Mouse (Mus musculus): ENCODE results near the gene Clasrp. TPM values are rescaled to one million over a fixed set of nuclear protein-coding genes. Genes with fewer than 3 reads are reported as not detected.

The Clasrp gene
- total and polyA plus RNA-seq, 3 experiments: 34.2 to 153 (median 41.4) TPM

GRCm38 (mm10) chr7:19557982-19558900 lies 46.0 kb downstream of the Clasrp start:
- DNase-seq (ENCODE audit: low spot score) (no peak), ATAC-seq (ENCODE audit: extremely low read depth, insufficient number of reproducible peaks, low FRiP score, poor library complexity, severe bottlenecking) (no peak)
- Histone ChIP-seq H3K9me3 (replicated peaks) (no peaks in the 10 kb centered on the region), H3K4me3 (ENCODE audit: low read depth, low read length) (no peak overlapping the region), H3K27me3 (ENCODE audit: insufficient read depth, low read length) (no peaks in the 10 kb centered on the region), H3K36me3 (replicated peaks) (peaks cover 73% of the 10 kb centered on the region), H3K4me1 (ENCODE audit: insufficient read depth, low read depth, low read length) (peaks cover 61% of the 10 kb centered on the region)
- TF ChIP-seq CTCF (IDR thresholded peaks at IDR 0.05; ENCODE audit: low read depth, low read length): no peak
- no peak for TF ChIP-seq GATA2 (IDR thresholded peaks at IDR 0.05; ENCODE audit: borderline replicate concordance, low read depth, low read length)
- TF ChIP-seq POLR2AphosphoS5 (IDR thresholded peaks at IDR 0.05; ENCODE audit: insufficient replicate concordance, low read depth, low read length): no peak
- no peak for TF ChIP-seq TAL1 (conservative IDR thresholded peaks at IDR 0.05; ENCODE audit: low read depth, low read length)
- no peak for TF ChIP-seq GATA1 (IDR thresholded peaks at IDR 0.05; ENCODE audit: borderline replicate concordance, low read length)

- Histone ChIP-seq H3K9me3 (replicated peaks) (no peaks in the 10 kb centered on the region), H3K4me1 (ENCODE audit: insufficient read depth, low read depth, low read length) (peaks cover 56% of the 10 kb centered on the region), H3K36me3 (replicated peaks) (peaks cover 82% of the 10 kb centered on the region), H3K27me3 (ENCODE audit: insufficient read depth, low read length) (no peaks in the 10 kb centered on the region), H3K4me3 (ENCODE audit: low read depth, low read length) (no peak overlapping the region)
- ATAC-seq (ENCODE audit: extremely low read depth, insufficient number of reproducible peaks, low FRiP score, poor library complexity, severe bottlenecking) (no peak), DNase-seq (ENCODE audit: low spot score) (no peak)
- TF ChIP-seq TAL1 (conservative IDR thresholded peaks at IDR 0.05; ENCODE audit: low read depth, low read length): no peak
- TF ChIP-seq CTCF (IDR thresholded peaks at IDR 0.05; ENCODE audit: low read depth, low read length): no peak
- TF ChIP-seq GATA2 (IDR thresholded peaks at IDR 0.05; ENCODE audit: borderline replicate concordance, low read depth, low read length): no peak
- TF ChIP-seq POLR2AphosphoS5 (IDR thresholded peaks at IDR 0.05; ENCODE audit: insufficient replicate concordance, low read depth, low read length): no peak
- TF ChIP-seq GATA1 (IDR thresholded peaks at IDR 0.05; ENCODE audit: borderline replicate concordance, low read length): no peak
These were observed 47.2 kb downstream of the Clasrp start for GRCm38 (mm10) chr7:19557086-19557485.

- no peaks in the 10 kb centered on the region for H3K9me3 ChIP-seq (replicated peaks)
- DNase-seq (ENCODE audit: low spot score) (no peak), ATAC-seq (ENCODE audit: extremely low read depth, insufficient number of reproducible peaks, low FRiP score, poor library complexity, severe bottlenecking) (no peak)
- H3K27me3 ChIP-seq (ENCODE audit: insufficient read depth, low read length): no peaks in the 10 kb centered on the region
- H3K4me1 ChIP-seq (ENCODE audit: insufficient read depth, low read depth, low read length): peaks cover 38% of the 10 kb centered on the region
- TF ChIP-seq TAL1 (conservative IDR thresholded peaks at IDR 0.05; ENCODE audit: low read depth, low read length): no peak
- H3K36me3 ChIP-seq (replicated peaks): peaks cover 97% of the 10 kb centered on the region
- H3K4me3 ChIP-seq (ENCODE audit: low read depth, low read length): no peak overlapping the region
These were observed 50.1 kb downstream of the Clasrp start for GRCm38 (mm10) chr7:19554168-19554567.

- H3K36me3 ChIP-seq (replicated peaks): peaks cover 97% of the 10 kb centered on the region
- TF ChIP-seq TAL1 (conservative IDR thresholded peaks at IDR 0.05; ENCODE audit: low read depth, low read length): no peak
- no peak for TF ChIP-seq GATA1 (IDR thresholded peaks at IDR 0.05; ENCODE audit: borderline replicate concordance, low read length)
- TF ChIP-seq GATA2 (IDR thresholded peaks at IDR 0.05; ENCODE audit: borderline replicate concordance, low read depth, low read length): no peak
- no peak for TF ChIP-seq CTCF (IDR thresholded peaks at IDR 0.05; ENCODE audit: low read depth, low read length)
- TF ChIP-seq POLR2AphosphoS5 (IDR thresholded peaks at IDR 0.05; ENCODE audit: insufficient replicate concordance, low read depth, low read length): no peak
- H3K9me3 ChIP-seq (replicated peaks): no peaks in the 10 kb centered on the region
- ATAC-seq (ENCODE audit: extremely low read depth, insufficient number of reproducible peaks, low FRiP score, poor library complexity, severe bottlenecking) (no peak), DNase-seq (ENCODE audit: low spot score) (no peak)
- peaks cover 26% of the 10 kb centered on the region for H3K4me1 ChIP-seq (ENCODE audit: insufficient read depth, low read depth, low read length)
- no peak overlapping the region for H3K4me3 ChIP-seq (ENCODE audit: low read depth, low read length)
- no peaks in the 10 kb centered on the region for H3K27me3 ChIP-seq (ENCODE audit: insufficient read depth, low read length)
These were observed 51.8 kb downstream of the Clasrp start for GRCm38 (mm10) chr7:19552443-19552842.

- Histone ChIP-seq H3K4me1 (ENCODE audit: insufficient read depth, low read depth, low read length) (peaks cover 22% of the 10 kb centered on the region), H3K9me3 (replicated peaks) (no peaks in the 10 kb centered on the region), H3K4me3 (ENCODE audit: low read depth, low read length) (no peak overlapping the region), H3K27me3 (ENCODE audit: insufficient read depth, low read length) (no peaks in the 10 kb centered on the region), H3K36me3 (replicated peaks) (peaks cover 97% of the 10 kb centered on the region)
- no peak for TF ChIP-seq GATA1 (IDR thresholded peaks at IDR 0.05; ENCODE audit: borderline replicate concordance, low read length)
- no peak for TF ChIP-seq CTCF (IDR thresholded peaks at IDR 0.05; ENCODE audit: low read depth, low read length)
- TF ChIP-seq TAL1 (conservative IDR thresholded peaks at IDR 0.05; ENCODE audit: low read depth, low read length): no peak
- no peak for TF ChIP-seq POLR2AphosphoS5 (IDR thresholded peaks at IDR 0.05; ENCODE audit: insufficient replicate concordance, low read depth, low read length)
- no peak for TF ChIP-seq GATA2 (IDR thresholded peaks at IDR 0.05; ENCODE audit: borderline replicate concordance, low read depth, low read length)
- ATAC-seq (ENCODE audit: extremely low read depth, insufficient number of reproducible peaks, low FRiP score, poor library complexity, severe bottlenecking) (no peak), DNase-seq (ENCODE audit: low spot score) (no peak)
These were observed 52.7 kb downstream of the Clasrp start for GRCm38 (mm10) chr7:19551634-19552033.

- no peaks in the 10 kb centered on the region for H3K9me3 ChIP-seq (replicated peaks)
- H3K4me1 ChIP-seq (ENCODE audit: insufficient read depth, low read depth, low read length): peaks cover 23% of the 10 kb centered on the region
- H3K36me3 ChIP-seq (replicated peaks): peaks cover 92% of the 10 kb centered on the region
- H3K4me3 ChIP-seq (ENCODE audit: low read depth, low read length): no peak overlapping the region
- no peak for DNase-seq (ENCODE audit: low spot score)
- H3K27me3 ChIP-seq (ENCODE audit: insufficient read depth, low read length): no peaks in the 10 kb centered on the region
- no peak for TF ChIP-seq TAL1 (conservative IDR thresholded peaks at IDR 0.05; ENCODE audit: low read depth, low read length)
- TF ChIP-seq GATA2 (IDR thresholded peaks at IDR 0.05; ENCODE audit: borderline replicate concordance, low read depth, low read length): no peak
- TF ChIP-seq POLR2AphosphoS5 (IDR thresholded peaks at IDR 0.05; ENCODE audit: insufficient replicate concordance, low read depth, low read length): no peak
- no peak for TF ChIP-seq CTCF (IDR thresholded peaks at IDR 0.05; ENCODE audit: low read depth, low read length)
- no peak for TF ChIP-seq GATA1 (IDR thresholded peaks at IDR 0.05; ENCODE audit: borderline replicate concordance, low read length)
- no peak for ATAC-seq (ENCODE audit: extremely low read depth, insufficient number of reproducible peaks, low FRiP score, poor library complexity, severe bottlenecking)
These were observed 54.9 kb downstream of the Clasrp start for GRCm38 (mm10) chr7:19549394-19549793.

Data from G1E (cell line).